Mouse (Mus musculus) testis, adult 2 months (tissue): ENCODE data around the gene Tmem161b.

ENCODE experiments used
- CTCF ChIP-seq: fragments of 200-500 bp; IDR thresholded peaks from 2 replicates; pipeline ENCODE4 v1.5.1; 2012; ENCODE audit warnings: low read depth, mild to moderate bottlenecking, inconsistent platforms, low read length, moderate library complexity; ENCODE audit not compliant: control insufficient read depth, insufficient read depth, insufficient replicate concordance
- POLR2A ChIP-seq: fragments of 200-500 bp; IDR thresholded peaks from 2 replicates; pipeline ENCODE4 v1.6.1; 2012; ENCODE audit warnings: low read depth, mild to moderate bottlenecking, inconsistent platforms, low read length, moderate library complexity; ENCODE audit not compliant: control insufficient read depth

- TF ChIP-seq CTCF (no peak), POLR2A (no peak)
These were observed 16.1 kb downstream of the Tmem161b start for GRCm38 (mm10) chr13:84238184-84238583.
